Mouse (Mus musculus): Measurements from ENCODE around the gene Srrm1. TPM values are rescaled to one million over a fixed set of nuclear protein-coding genes. Genes with fewer than 3 reads are reported as not detected.
"Not testable (repeated sequence)": the region's sequence is repeated elsewhere in the genome, so short reads cannot be mapped to it uniquely, and the experiment has no call there.

The Srrm1 gene
- polyA plus RNA-seq, 1 experiment from 2014 or later, result 173 TPM

- no peaks in the 10 kb centered on the region for H3K36me3 ChIP-seq
- no peak overlapping the region for H3K9ac ChIP-seq
- H3K4me1 ChIP-seq, result no peaks in the 10 kb centered on the region; the same call in 1 of the 2 replicates
- H3K4me3 ChIP-seq, result no peak overlapping the region
- H3K4me2 ChIP-seq, result no peak overlapping the region
- ATAC-seq, result no peak
- H3K27ac ChIP-seq, result no peak overlapping the region
- WGBS (ENCODE audit: insufficient replicate concordance), result 44% methylated on average over 8 of the region's 8 CpGs
- no peaks in the 10 kb centered on the region for H3K9me3 ChIP-seq (replicated peaks)
- H3K27me3 ChIP-seq (replicated peaks), result peaks cover 26% of the 10 kb centered on the region
Observed at GRCm38 (mm10) chr4:135381355-135381754, 28.2 kb upstream of the Srrm1 start.

- Histone ChIP-seq H3K9ac (no peak overlapping the region), H3K27me3 (replicated peaks) (no peaks in the 10 kb centered on the region), H3K4me1 (no peaks in the 10 kb centered on the region), H3K4me2 (no peak overlapping the region), H3K27ac (no peak overlapping the region), H3K4me3 (no peak overlapping the region), H3K36me3 (no peaks in the 10 kb centered on the region), H3K9me3 (replicated peaks) (peaks cover 5% of the 10 kb centered on the region)
- WGBS (ENCODE audit: insufficient replicate concordance), result 66% methylated on average over 11 of the region's 11 CpGs
- ATAC-seq, result no peak
Observed at GRCm38 (mm10) chr4:135377241-135377640, 24.1 kb upstream of the Srrm1 start.

- Histone ChIP-seq H3K4me3 (no peak overlapping the region), H3K4me1 (no peaks in the 10 kb centered on the region), H3K9ac (no peak overlapping the region), H3K27me3 (replicated peaks) (peaks cover 2% of the 10 kb centered on the region; the same call in 1 of the 2 replicates), H3K4me2 (no peak overlapping the region), H3K9me3 (replicated peaks) (peaks cover 5% of the 10 kb centered on the region), H3K36me3 (no peaks in the 10 kb centered on the region), H3K27ac (no peak overlapping the region)
- no peak for ATAC-seq
- 52% methylated on average over 3 of the region's 3 CpGs for WGBS (ENCODE audit: insufficient replicate concordance)
Observed at GRCm38 (mm10) chr4:135375444-135375843, 22.3 kb upstream of the Srrm1 start.

- no peak overlapping the region for H3K27ac ChIP-seq
- peaks cover 5% of the 10 kb centered on the region for H3K9me3 ChIP-seq (replicated peaks)
- H3K4me3 ChIP-seq, result no peak overlapping the region
- ATAC-seq, result no peak
- 66% methylated on average over 5 of the region's 5 CpGs for WGBS (ENCODE audit: insufficient replicate concordance)
- H3K9ac ChIP-seq, result no peak overlapping the region
- H3K27me3 ChIP-seq (replicated peaks), result peaks cover 5% of the 10 kb centered on the region; the same call in 1 of the 2 replicates
- no peak overlapping the region for H3K4me2 ChIP-seq
- no peaks in the 10 kb centered on the region for H3K36me3 ChIP-seq
- no peaks in the 10 kb centered on the region for H3K4me1 ChIP-seq
Observed at GRCm38 (mm10) chr4:135373299-135373698, 20.2 kb upstream of the Srrm1 start.

- Histone ChIP-seq H3K36me3 (no peaks in the 10 kb centered on the region), H3K27ac (no peak overlapping the region), H3K27me3 (replicated peaks) (peaks cover 5% of the 10 kb centered on the region), H3K4me3 (no peak overlapping the region), H3K4me2 (no peak overlapping the region), H3K9me3 (replicated peaks) (peaks cover 4% of the 10 kb centered on the region), H3K4me1 (no peaks in the 10 kb centered on the region), H3K9ac (no peak overlapping the region)
- no peak for ATAC-seq
- 72% methylated on average over 11 of the region's 11 CpGs for WGBS (ENCODE audit: insufficient replicate concordance)
Observed at GRCm38 (mm10) chr4:135370372-135370771, 17.3 kb upstream of the Srrm1 start.

- H3K27ac ChIP-seq, result no peak overlapping the region
- no peak for ATAC-seq
- no peaks in the 10 kb centered on the region for H3K36me3 ChIP-seq
- no peak overlapping the region for H3K4me3 ChIP-seq
- 36% methylated on average over 6 of the region's 6 CpGs for WGBS (ENCODE audit: insufficient replicate concordance)
- no peak overlapping the region for H3K4me2 ChIP-seq
- peaks cover 13% of the 10 kb centered on the region for H3K27me3 ChIP-seq (replicated peaks)
- no peaks in the 10 kb centered on the region for H3K9me3 ChIP-seq (replicated peaks)
- peaks cover 13% of the 10 kb centered on the region for H3K4me1 ChIP-seq
- no peak overlapping the region; the same call in 1 of the 2 replicates for H3K9ac ChIP-seq
Observed at GRCm38 (mm10) chr4:135362828-135363227, 9.7 kb upstream of the Srrm1 start.

- ATAC-seq, result no peak
- Histone ChIP-seq H3K4me2 (no peak overlapping the region), H3K27me3 (replicated peaks) (peaks cover 13% of the 10 kb centered on the region), H3K9ac (no peak overlapping the region), H3K4me1 (peaks cover 13% of the 10 kb centered on the region), H3K4me3 (no peak overlapping the region), H3K27ac (no peak overlapping the region), H3K36me3 (no peaks in the 10 kb centered on the region), H3K9me3 (replicated peaks) (no peaks in the 10 kb centered on the region)
- 86% methylated on average over 12 of the region's 12 CpGs for WGBS (ENCODE audit: insufficient replicate concordance)
Observed at GRCm38 (mm10) chr4:135361722-135362121, 8.6 kb upstream of the Srrm1 start.

- Histone ChIP-seq H3K27ac (no peak overlapping the region), H3K9ac (no peak overlapping the region), H3K4me1 (peaks cover 33% of the 10 kb centered on the region), H3K27me3 (replicated peaks) (peaks cover 13% of the 10 kb centered on the region), H3K4me3 (no peak overlapping the region), H3K4me2 (no peak overlapping the region), H3K36me3 (no peaks in the 10 kb centered on the region), H3K9me3 (replicated peaks) (no peaks in the 10 kb centered on the region)
- 2% methylated on average over 6 of the region's 6 CpGs for WGBS (ENCODE audit: insufficient replicate concordance)
- ATAC-seq, result no peak
Observed at GRCm38 (mm10) chr4:135358736-135359135, 5.6 kb upstream of the Srrm1 start.

GRCm38 (mm10) chr4:135357221-135357920 is 4.2 kb upstream of the Srrm1 start:
- 75% methylated on average over 12 of the region's 12 CpGs for WGBS (ENCODE audit: insufficient replicate concordance)
- Histone ChIP-seq H3K4me2 (no peak overlapping the region), H3K9ac (no peak overlapping the region), H3K4me1 (peaks cover 34% of the 10 kb centered on the region), H3K4me3 (no peak overlapping the region), H3K27ac (no peak overlapping the region), H3K36me3 (no peaks in the 10 kb centered on the region), H3K9me3 (replicated peaks) (no peaks in the 10 kb centered on the region), H3K27me3 (replicated peaks) (peaks cover 8% of the 10 kb centered on the region)
- no peak for ATAC-seq

- Histone ChIP-seq H3K4me2 (no peak overlapping the region), H3K36me3 (peaks cover 6% of the 10 kb centered on the region), H3K9me3 (replicated peaks) (no peaks in the 10 kb centered on the region), H3K27me3 (replicated peaks) (no peaks in the 10 kb centered on the region; the same call in 1 of the 2 replicates), H3K27ac (no peak overlapping the region), H3K4me1 (peaks cover 44% of the 10 kb centered on the region), H3K9ac (no peak overlapping the region), H3K4me3 (no peak overlapping the region)
- ATAC-seq, result no peak
- WGBS (ENCODE audit: insufficient replicate concordance), result 64% methylated on average over 9 of the region's 9 CpGs
Observed at GRCm38 (mm10) chr4:135355886-135356550, 2.9 kb upstream of the Srrm1 start.

GRCm38 (mm10) chr4:135354751-135355150 is 1.6 kb upstream of the Srrm1 start:
- Histone ChIP-seq H3K4me2 (peak overlapping the region; percentile 89), H3K27ac (peak overlapping the region; percentile 99), H3K36me3 (peaks cover 15% of the 10 kb centered on the region), H3K4me1 (peaks cover 56% of the 10 kb centered on the region), H3K9ac (peak overlapping the region; percentile 76), H3K4me3 (peak overlapping the region; percentile 96; the same call in 1 of the 2 replicates)
- not testable (repeated sequence) for H3K9me3 ChIP-seq (replicated peaks); ATAC-seq; H3K27me3 ChIP-seq (replicated peaks)

GRCm38 (mm10) chr4:135353794-135354450 is 801 bp upstream of the Srrm1 start:
- H3K4me1 ChIP-seq, result peaks cover 56% of the 10 kb centered on the region
- H3K9ac ChIP-seq, result peak overlapping the region; percentile 76
- H3K9me3 ChIP-seq (replicated peaks), result no peaks in the 10 kb centered on the region
- H3K4me2 ChIP-seq, result peak overlapping the region; percentile 89
- peak; percentile 70 for ATAC-seq
- no peaks in the 10 kb centered on the region; the same call in 1 of the 2 replicates for H3K27me3 ChIP-seq (replicated peaks)
- 3% methylated on average over 12 of the region's 12 CpGs for WGBS (ENCODE audit: insufficient replicate concordance)
- H3K4me3 ChIP-seq, result peak overlapping the region; percentile 96
- H3K27ac ChIP-seq, result peak overlapping the region; percentile 99
- H3K36me3 ChIP-seq, result peaks cover 23% of the 10 kb centered on the region
